Mouse (Mus musculus): ENCODE measurements at regions not wholly inside any gene's neighbourhood (a gene's known extent, or its start where the extent isn't known, plus 50 kb on each side); places are given as distances from the start of the nearest gene placed in this dataset.
A peak's percentile ranks its signal among the peaks of the same experiment; 100 is the strongest.

- no peak for DNase-seq
- intact Hi-C loops (cut with DNase I) = no loop called here
These were observed 344.2 kb downstream of the Mdfic start for GRCm38 (mm10) chr6:16064691-16065090.

- no peak for DNase-seq
- intact Hi-C loops (cut with DNase I) = no loop called here
These were observed 344.7 kb downstream of the Mdfic start for GRCm38 (mm10) chr6:16065121-16065520.

- DNase-seq = peak in 1 of 2 experiments; percentile 1
- intact Hi-C loops (cut with DNase I) = no loop called here
These were observed 355.8 kb downstream of the Mdfic start for GRCm38 (mm10) chr6:16076266-16076665.

GRCm38 (mm10) chr6:16077195-16077810, 356.8 kb downstream of the Mdfic start:
- intact Hi-C loops (cut with DNase I) = no loop called here
- no peak for DNase-seq

- DNase-seq = no peak
- intact Hi-C loops (cut with DNase I) = no loop called here
These were observed 357.5 kb downstream of the Mdfic start for GRCm38 (mm10) chr6:16077917-16078316.

GRCm38 (mm10) chr6:16086952-16087537, 366.6 kb downstream of the Mdfic start:
- intact Hi-C loops (cut with DNase I) = no loop called here
- DNase-seq = no peak

GRCm38 (mm10) chr6:16098761-16099160, 378.3 kb downstream of the Mdfic start:
- DNase-seq = no peak
- intact Hi-C loops (cut with DNase I) = no loop called here

GRCm38 (mm10) chr6:16141009-16141408, 420.5 kb downstream of the Mdfic start:
- intact Hi-C loops (cut with DNase I) = no loop called here
- no peak for DNase-seq

- DNase-seq = no peak
- intact Hi-C loops (cut with DNase I) = no loop called here
These were observed 424.1 kb downstream of the Mdfic start for GRCm38 (mm10) chr6:16144538-16144937.

GRCm38 (mm10) chr6:16150535-16150934, 430.1 kb downstream of the Mdfic start:
- no peak for DNase-seq
- intact Hi-C loops (cut with DNase I) = no loop called here

GRCm38 (mm10) chr6:16151478-16151877, 431.0 kb downstream of the Mdfic start:
- intact Hi-C loops (cut with DNase I) = no loop called here
- no peak for DNase-seq

- no peak for DNase-seq
- intact Hi-C loops (cut with DNase I) = no loop called here
These were observed 432.2 kb downstream of the Mdfic start for GRCm38 (mm10) chr6:16152691-16153090.

GRCm38 (mm10) chr6:16165012-16165411, 444.6 kb downstream of the Mdfic start:
- DNase-seq = no peak
- intact Hi-C loops (cut with DNase I) = no loop called here

GRCm38 (mm10) chr6:16171871-16172270, 451.4 kb downstream of the Mdfic start:
- no peak for DNase-seq

GRCm38 (mm10) chr6:16177313-16177712, 456.9 kb downstream of the Mdfic start:
- no peak for DNase-seq
- intact Hi-C loops (cut with DNase I) = no loop called here

More at GRCm38 (mm10) chr6:16171871-16172270, 451.4 kb downstream of the Mdfic start:
- intact Hi-C loops (cut with DNase I) = no loop called here

- no peak for DNase-seq
- intact Hi-C loops (cut with DNase I) = no loop called here
These were observed 467.6 kb downstream of the Mdfic start for GRCm38 (mm10) chr6:16187983-16188550.

- DNase-seq = no peak
- intact Hi-C loops (cut with DNase I) = no loop called here
These were observed 492.5 kb downstream of the Mdfic start for GRCm38 (mm10) chr6:16212975-16213374.

GRCm38 (mm10) chr6:16213635-16214034, 493.2 kb downstream of the Mdfic start:
- intact Hi-C loops (cut with DNase I) = no loop called here
- no peak for DNase-seq

- DNase-seq = peak; percentile 46 to 62
- intact Hi-C loops (cut with DNase I) = loop anchor here (5.0 kb wide), 3 partner anchors 576 to 1384 kb away; no protein-coding TSS in a partner anchor
These were observed 500.7 kb downstream of the Mdfic start for GRCm38 (mm10) chr6:16221002-16221627.

All from heart, postnatal 10 days (tissue).